Comparison of ENCODE assay signal across 7 mouse cellular contexts in the genomic region with DNA sequence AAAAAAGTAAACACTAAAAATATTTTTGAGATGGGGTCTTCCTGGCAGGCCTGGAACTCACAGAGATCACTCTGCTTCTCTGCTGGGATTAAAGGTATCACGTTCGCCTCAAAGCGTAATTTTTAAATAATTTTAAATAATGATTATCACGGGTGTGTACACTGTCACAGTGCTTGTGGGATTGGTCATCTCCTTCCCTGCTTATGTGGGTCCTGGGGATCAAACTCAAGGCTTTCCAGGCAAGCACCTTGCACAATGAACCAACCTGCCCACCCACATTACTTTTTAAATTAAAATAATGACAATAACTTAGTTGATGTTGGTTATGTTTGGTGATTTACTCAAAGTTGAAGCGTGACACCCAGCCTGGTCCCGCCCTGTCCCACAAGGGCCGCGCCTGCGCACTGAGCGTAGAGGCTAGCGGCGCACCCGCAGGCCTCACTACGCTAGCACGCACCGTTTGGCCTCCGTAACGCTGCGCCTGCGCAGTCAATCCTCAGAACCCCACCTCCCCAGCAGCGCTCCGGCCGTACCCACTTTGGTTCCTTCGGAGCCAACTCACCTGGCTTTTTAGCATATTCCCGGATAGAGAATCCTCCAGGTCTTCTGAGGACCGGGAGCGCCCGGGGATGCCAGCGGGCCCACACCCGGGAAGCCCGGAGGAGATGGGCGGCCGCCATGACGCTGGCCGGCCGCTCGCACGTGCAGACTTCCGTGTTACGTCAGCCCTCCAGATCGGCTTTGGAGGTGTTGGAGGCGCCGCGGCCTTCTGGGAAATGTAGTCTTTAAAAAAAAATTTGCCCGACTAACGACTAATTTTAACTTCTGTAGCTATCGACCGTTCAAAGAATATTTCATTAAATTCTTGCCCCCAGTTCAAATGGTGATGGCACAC. TPM values are rescaled to one million over a fixed set of nuclear protein-coding genes. Genes with fewer than 3 reads are reported as not detected.
DNase-seq lines count a peak whose midpoint lies in the region; ATAC-seq lines count a peak whose summit lies in the region.

A gene (minus strand): TSS at position 724 of the 895 bp plus-strand sequence.
A gene (plus strand): TSS at position 750 of the 895 bp plus-strand sequence.

- no peaks in the 10 kb centered on the region for H3K9me3 ChIP-seq in intestine, embryonic 16.5 days (ENCODE audit: control insufficient read depth, low read length)
- no peaks in the 10 kb centered on the region for H3K9me3 ChIP-seq in midbrain, embryonic 11.5 days (ENCODE audit: control insufficient read depth, low read length)

- peaks cover 23% of the 10 kb centered on the region for H3K36me3 ChIP-seq in intestine, embryonic 16.5 days (ENCODE audit: control insufficient read depth, insufficient read depth, low read length)
- peaks cover 12% of the 10 kb centered on the region for H3K36me3 ChIP-seq in midbrain, embryonic 11.5 days (ENCODE audit: control insufficient read depth, insufficient read depth, low read length)

- peak within 1 kb of the TSS; percentile 84 for H3K4me2 ChIP-seq in intestine, embryonic 16.5 days (ENCODE audit: low read depth, low read length)
- H3K4me2 ChIP-seq in midbrain, embryonic 11.5 days, result peak within 1 kb of the TSS; percentile 73

- peak within 1 kb of the TSS; percentile 79 for H3K4me3 ChIP-seq in intestine, embryonic 16.5 days (ENCODE audit: low read length)
- peak within 1 kb of the TSS; percentile 67 for H3K4me3 ChIP-seq in midbrain, embryonic 11.5 days (ENCODE audit: low read depth, low read length)

- WGBS in intestine, embryonic 16.5 days, result under 1% methylated on average over 48 of the region's 48 CpGs
- 1% methylated on average over 48 of the region's 48 CpGs for WGBS in midbrain, embryonic 11.5 days

- peak; percentile 97 for DNase-seq in adrenal gland, adult 2 months
- DNase-seq in embryo, embryonic 11.5 days (ENCODE audit: low read depth, low spot score), result peak; percentile 93
- peak; percentile 95 to 98 for DNase-seq in gastrocnemius, postnatal 4 days (ENCODE audit: low spot score in 2 of 2)
- DNase-seq in left cerebral cortex, postnatal 36 days (ENCODE audit: low spot score in 2 of 2), result peak; percentile 97 to 98
- peak; percentile 99 for DNase-seq in midbrain, embryonic 11.5 days (ENCODE audit: low spot score, missing footprints)
- DNase-seq in skeletal muscle tissue, adult 2 months (ENCODE audit: low read depth, low spot score), result peak; percentile 97

- peak within 1 kb of the TSS; percentile 76 for H3K27ac ChIP-seq in intestine, embryonic 16.5 days (ENCODE audit: low read length)
- peak within 1 kb of the TSS; percentile 54 for H3K27ac ChIP-seq in midbrain, embryonic 11.5 days (ENCODE audit: low read depth, low read length)

- ATAC-seq in intestine, embryonic 16.5 days, result peak; percentile 94
- peak; percentile 93 for ATAC-seq in midbrain, embryonic 11.5 days (ENCODE audit: low FRiP score)

- peak within 1 kb of the TSS; percentile 90 for H3K9ac ChIP-seq in intestine, embryonic 16.5 days (ENCODE audit: low read depth, low read length)
- peak within 1 kb of the TSS; percentile 88 for H3K9ac ChIP-seq in midbrain, embryonic 11.5 days (ENCODE audit: low read length)

- H3K4me1 ChIP-seq in intestine, embryonic 16.5 days (ENCODE audit: control insufficient read depth, insufficient read depth, low read length), result peaks cover 18% of the 10 kb centered on the region
- H3K4me1 ChIP-seq in midbrain, embryonic 11.5 days (ENCODE audit: control insufficient read depth, insufficient read depth, low read length), result peaks cover 17% of the 10 kb centered on the region

- intact Hi-C loops in left cerebral cortex, postnatal 36 days (cut with DNase I), result no loop called here

- no peaks in the 10 kb centered on the region for H3K27me3 ChIP-seq in intestine, embryonic 16.5 days (replicated peaks; ENCODE audit: control insufficient read depth, insufficient read depth, low read length)
- no peaks in the 10 kb centered on the region for H3K27me3 ChIP-seq in midbrain, embryonic 11.5 days (ENCODE audit: control insufficient read depth, insufficient read depth, low read length)

RNA-seq across cellular contexts. Expression of the first gene that starts in this region (rescaled TPM):
- total RNA-seq in adrenal gland, adult 2 months (2021), result 100 to 1,000 TPM; 123 to 131 TPM
- polyA plus RNA-seq in adrenal gland, adult 2 months (2012; rRNA removed), result 193 and 221 TPM in 2 replicates
- total RNA-seq in gastrocnemius, postnatal 4 days (2021), result 10 to 100 TPM; 90.0 to 97.6 TPM
- polyA plus RNA-seq in intestine, embryonic 16.5 days (2015; fragmentation: Nextera tagmentation; extraction: Ambion mirVana), result 240 and 249 TPM in 2 replicates
- 10 to 100 TPM; 43.0 to 48.2 TPM for total RNA-seq in left cerebral cortex, postnatal 36 days (2021)
- polyA plus RNA-seq in midbrain, embryonic 11.5 days (2014; fragmentation: Nextera tagmentation; extraction: Ambion mirVana), result 198 and 205 TPM in 2 replicates

RNA-seq across cellular contexts. Expression of the second gene that starts in this region (rescaled TPM):
- total RNA-seq in adrenal gland, adult 2 months (2021), result 100 to 1,000 TPM in 1 of 2 experiments, 10 to 100 TPM in 1; 83.5 to 121 TPM
- polyA plus RNA-seq in adrenal gland, adult 2 months (2012; rRNA removed), result 165 and 188 TPM in 2 replicates
- total RNA-seq in gastrocnemius, postnatal 4 days (2021), result 10 to 100 TPM; 49.2 to 50.2 TPM
- 72.2 and 83.1 TPM in 2 replicates for polyA plus RNA-seq in intestine, embryonic 16.5 days (2015; fragmentation: Nextera tagmentation; extraction: Ambion mirVana)
- total RNA-seq in left cerebral cortex, postnatal 36 days (2021), result 10 to 100 TPM; 30.1 to 39.3 TPM
- polyA plus RNA-seq in midbrain, embryonic 11.5 days (2014; fragmentation: Nextera tagmentation; extraction: Ambion mirVana), result 25.4 and 31.2 TPM in 2 replicates

Comparison
In these comparisons a context has a peak if more than half of its experiments do, and no peak if none do; other contexts are left out.
1. Peak in every context shown above with its lines: DNase-seq, ATAC-seq, H3K4me3 ChIP-seq and H3K27ac ChIP-seq.